Mouse (Mus musculus) heart, embryonic 16.5 days (tissue): ENCODE measurements around the gene St6galnac3. TPM values are rescaled to one million over a fixed set of nuclear protein-coding genes. Genes with fewer than 3 reads are reported as not detected.

Experiments used
- ATAC-seq: fragments of 200-750 bp; cut with Nextera tagmentation; replicated peaks from 2 replicates; pipeline ENCODE4 v1.8.0; 2017; ENCODE audit warnings: moderate number of reproducible peaks; ENCODE audit not compliant: insufficient read depth, low FRiP score; ENCODE audit errors: extremely low read depth
- H3K27ac ChIP-seq: fragments of 300-500 bp; sonication (generic); 2 replicates; pipeline ENCODE4 v1.5.1; 2014; ENCODE audit warnings: mild to moderate bottlenecking, low read length, control low read depth, moderate library complexity
- H3K27me3 ChIP-seq: fragments of 300-500 bp; sonication (generic); 2 replicates; pipeline ENCODE4 v1.6.1; 2014; ENCODE audit warnings: low read length, mixed read lengths; ENCODE audit not compliant: control insufficient read depth, insufficient read depth
- H3K36me3 ChIP-seq: fragments of 300-500 bp; sonication (generic); 2 replicates; pipeline ENCODE4 v1.6.1; 2014; ENCODE audit not compliant: control insufficient read depth, insufficient read depth
- H3K4me1 ChIP-seq: fragments of 300-500 bp; sonication (generic); 2 replicates; pipeline ENCODE4 v1.6.1; 2014; ENCODE audit warnings: low read length, mixed read lengths; ENCODE audit not compliant: control insufficient read depth, insufficient read depth
- H3K4me2 ChIP-seq: fragments of 300-500 bp; sonication (generic); 2 replicates; pipeline ENCODE4 v1.6.1; 2014; ENCODE audit warnings: low read depth, mild to moderate bottlenecking, control low read depth, low read length
- H3K4me3 ChIP-seq: fragments of 300-500 bp; sonication (generic); 2 replicates; pipeline ENCODE4 v1.5.1; 2014; ENCODE audit warnings: mild to moderate bottlenecking, control low read depth, low read length
- H3K9ac ChIP-seq: fragments of 300-500 bp; sonication (generic); 2 replicates; pipeline ENCODE4 v1.6.1; 2014; ENCODE audit warnings: low read length, control low read depth
- H3K9me3 ChIP-seq: fragments of 300-500 bp; sonication (generic); replicated peaks from 2 replicates; pipeline ENCODE4 v1.6.1; 2016; ENCODE audit warnings: low read length; ENCODE audit not compliant: control insufficient read depth
- WGBS: fragments of 180-500 bp; shearing (Covaris S2); extraction: QIAGEN DNeasy Blood & Tissue Kit; methylation state at CpG from one replicate; pipeline ENCODE4 v1.1.7; 2014; 5-methylcytosine and 5-hydroxymethylcytosine counted together
- polyA plus RNA-seq: library from polyadenylated mRNA; unstranded; fragments of >200 nt; fragmentation: Nextera tagmentation; extraction: Ambion mirVana; gene quantifications from 2 replicates; pipeline ENCODE4 v1.2.1, GENCODE M21; 2015

The St6galnac3 gene
- polyA plus RNA-seq, 1 experiment from 2014 or later, result 20.8 TPM

- 54% methylated on average over 4 of the region's 4 CpGs for WGBS
- Histone ChIP-seq H3K9me3 (no peaks in the 10 kb centered on the region), H3K4me2 (no peak overlapping the region), H3K27ac (no peak overlapping the region), H3K27me3 (no peaks in the 10 kb centered on the region), H3K9ac (no peak overlapping the region), H3K4me1 (no peaks in the 10 kb centered on the region), H3K36me3 (no peaks in the 10 kb centered on the region), H3K4me3 (no peak overlapping the region)
- ATAC-seq, result no peak
Measured at GRCm38 (mm10) chr3:153536260-153536659, 188.7 kb downstream of the St6galnac3 start.

GRCm38 (mm10) chr3:153529174-153529573 lies 195.8 kb downstream of the St6galnac3 start:
- 87% methylated on average over 6 of the region's 6 CpGs for WGBS
- Histone ChIP-seq H3K9ac (no peak overlapping the region), H3K4me3 (no peak overlapping the region), H3K4me1 (no peaks in the 10 kb centered on the region), H3K27ac (no peak overlapping the region), H3K4me2 (no peak overlapping the region), H3K9me3 (no peaks in the 10 kb centered on the region), H3K27me3 (no peaks in the 10 kb centered on the region), H3K36me3 (no peaks in the 10 kb centered on the region)
- no peak for ATAC-seq

- ATAC-seq, result no peak
- 78% methylated on average over 6 of the region's 6 CpGs for WGBS
- Histone ChIP-seq H3K9ac (no peak overlapping the region), H3K27ac (no peak overlapping the region), H3K27me3 (no peaks in the 10 kb centered on the region), H3K9me3 (no peaks in the 10 kb centered on the region), H3K4me3 (no peak overlapping the region), H3K4me1 (no peaks in the 10 kb centered on the region), H3K36me3 (no peaks in the 10 kb centered on the region), H3K4me2 (no peak overlapping the region)
Measured at GRCm38 (mm10) chr3:153525151-153525768, 199.7 kb downstream of the St6galnac3 start.

GRCm38 (mm10) chr3:153516848-153517247 lies 208.1 kb downstream of the St6galnac3 start:
- no peak for ATAC-seq
- H3K36me3 ChIP-seq, result no peaks in the 10 kb centered on the region
- no peak overlapping the region for H3K9ac ChIP-seq
- H3K27ac ChIP-seq, result no peak overlapping the region
- H3K9me3 ChIP-seq, result no peaks in the 10 kb centered on the region
- no peak overlapping the region for H3K4me3 ChIP-seq
- H3K27me3 ChIP-seq, result no peaks in the 10 kb centered on the region
- 72% methylated on average over 7 of the region's 7 CpGs for WGBS
- no peak overlapping the region for H3K4me2 ChIP-seq
- H3K4me1 ChIP-seq, result no peaks in the 10 kb centered on the region

- Histone ChIP-seq H3K9ac (no peak overlapping the region), H3K27ac (no peak overlapping the region), H3K4me3 (no peak overlapping the region), H3K27me3 (no peaks in the 10 kb centered on the region), H3K4me1 (0 out of 2 replicates have a peak, but pooled peaks cover 3% of the 10 kb centered on the region), H3K4me2 (no peak overlapping the region), H3K36me3 (no peaks in the 10 kb centered on the region), H3K9me3 (no peaks in the 10 kb centered on the region)
- no peak for ATAC-seq
- 67% methylated on average over 6 of the region's 6 CpGs for WGBS
Measured at GRCm38 (mm10) chr3:153513501-153514060, 211.4 kb downstream of the St6galnac3 start.

GRCm38 (mm10) chr3:153512545-153512944 lies 212.4 kb downstream of the St6galnac3 start:
- H3K27me3 ChIP-seq, result no peaks in the 10 kb centered on the region
- ATAC-seq, result no peak
- 0 out of 2 replicates have a peak, but pooled peaks cover 3% of the 10 kb centered on the region for H3K4me1 ChIP-seq
- no peak overlapping the region for H3K27ac ChIP-seq
- WGBS, result 53% methylated on average over 6 of the region's 6 CpGs
- no peak overlapping the region for H3K9ac ChIP-seq
- H3K4me2 ChIP-seq, result no peak overlapping the region
- H3K4me3 ChIP-seq, result no peak overlapping the region
- no peaks in the 10 kb centered on the region for H3K9me3 ChIP-seq
- no peaks in the 10 kb centered on the region for H3K36me3 ChIP-seq

- H3K9me3 ChIP-seq, result no peaks in the 10 kb centered on the region
- 0 out of 2 replicates have a peak, but pooled peaks cover 3% of the 10 kb centered on the region for H3K4me1 ChIP-seq
- WGBS, result 25% methylated on average over 7 of the region's 7 CpGs
- H3K27ac ChIP-seq, result no peak overlapping the region
- no peaks in the 10 kb centered on the region for H3K36me3 ChIP-seq
- H3K27me3 ChIP-seq, result no peaks in the 10 kb centered on the region
- H3K4me3 ChIP-seq, result no peak overlapping the region
- ATAC-seq, result no peak
- H3K9ac ChIP-seq, result no peak overlapping the region
- H3K4me2 ChIP-seq, result no peak overlapping the region
Measured at GRCm38 (mm10) chr3:153511151-153511580, 213.8 kb downstream of the St6galnac3 start.

GRCm38 (mm10) chr3:153510048-153510630 lies 214.8 kb downstream of the St6galnac3 start:
- Histone ChIP-seq H3K27me3 (no peaks in the 10 kb centered on the region), H3K4me1 (0 out of 2 replicates have a peak, but pooled peaks cover 3% of the 10 kb centered on the region), H3K27ac (no peak overlapping the region), H3K9ac (no peak overlapping the region), H3K4me3 (no peak overlapping the region), H3K9me3 (no peaks in the 10 kb centered on the region), H3K36me3 (no peaks in the 10 kb centered on the region), H3K4me2 (no peak overlapping the region)
- ATAC-seq, result no peak
- 79% methylated on average over 9 of the region's 9 CpGs for WGBS

- no peaks in the 10 kb centered on the region for H3K27me3 ChIP-seq
- H3K9ac ChIP-seq, result no peak overlapping the region
- WGBS, result 61% methylated on average over 4 of the region's 4 CpGs
- 0 out of 2 replicates have a peak, but pooled peaks cover 3% of the 10 kb centered on the region for H3K4me1 ChIP-seq
- no peak for ATAC-seq
- H3K27ac ChIP-seq, result no peak overlapping the region
- no peaks in the 10 kb centered on the region for H3K9me3 ChIP-seq
- H3K4me2 ChIP-seq, result no peak overlapping the region
- no peak overlapping the region for H3K4me3 ChIP-seq
- no peaks in the 10 kb centered on the region for H3K36me3 ChIP-seq
Measured at GRCm38 (mm10) chr3:153509643-153510042, 215.3 kb downstream of the St6galnac3 start.
